Mouse (Mus musculus): ENCODE data around the gene Tomm20l.

DNA sequence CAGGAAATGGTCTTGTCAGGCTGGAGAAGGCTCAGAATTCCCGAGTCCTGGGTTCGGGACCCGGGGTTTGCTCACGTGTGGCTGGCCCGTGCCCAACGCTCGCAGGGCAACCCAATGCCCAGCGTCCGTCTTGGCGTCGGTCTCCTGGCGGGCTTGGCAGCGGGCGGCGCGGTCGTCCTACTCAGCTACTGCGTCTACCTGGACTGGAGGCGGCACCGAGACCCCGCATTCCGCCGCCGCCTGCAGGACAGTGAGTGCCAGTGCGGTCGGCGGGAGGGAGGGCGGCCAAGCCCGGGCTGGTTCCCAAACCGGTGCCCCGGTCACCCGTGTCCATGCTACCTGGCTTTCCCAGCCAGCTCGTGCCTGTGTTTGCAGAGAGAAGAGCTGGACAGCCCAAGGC lies at the start of gene Tomm20l:
- no peak for TF ChIP-seq MYOD1 (IDR thresholded peaks at IDR 0.05; ENCODE audit: control insufficient read depth in 1 of 3, insufficient read length in 2 of 3, low read depth in 2 of 3)
- TF ChIP-seq E2F4 (IDR thresholded peaks at IDR 0.05; ENCODE audit: insufficient read depth): no peak
- no peak for TF ChIP-seq TCF12 (IDR thresholded peaks at IDR 0.05; ENCODE audit: insufficient read depth, poor library complexity, severe bottlenecking)
- TF ChIP-seq POLR2A (IDR thresholded peaks at IDR 0.05; ENCODE audit: insufficient read length, low read depth): no peak
- no peak for TF ChIP-seq MAX (IDR thresholded peaks at IDR 0.05; ENCODE audit: low read depth)
- no peak for TF ChIP-seq POLR2AphosphoS2 (IDR thresholded peaks at IDR 0.05; ENCODE audit: insufficient read length, low read depth)
